Mouse (Mus musculus) bone marrow, adult 2 months (tissue): Measurements from ENCODE around the gene Atp13a1. TPM values are rescaled to one million over a fixed set of nuclear protein-coding genes. Genes with fewer than 3 reads are reported as not detected.

ENCODE experiments used
- H3K27ac ChIP-seq: fragments of 200-500 bp; 2 replicates; pipeline ENCODE4 v1.5.1; 2012; ENCODE audit warnings: low read depth, mild to moderate bottlenecking, control low read depth, inconsistent platforms, low read length; ENCODE audit not compliant: control insufficient read depth, poor library complexity, insufficient read depth
- H3K4me1 ChIP-seq: fragments of 200-500 bp; 2 replicates; pipeline ENCODE4 v1.6.1; 2011; ENCODE audit warnings: low read length; ENCODE audit not compliant: control insufficient read depth, insufficient read depth
- H3K4me3 ChIP-seq: fragments of 200-500 bp; replicated peaks from 2 replicates; pipeline ENCODE3; 2011; ENCODE audit warnings: mild to moderate bottlenecking, low read depth, low read length, control low read depth; ENCODE audit not compliant: control insufficient read depth
- CTCF ChIP-seq: fragments of 200-500 bp; IDR thresholded peaks from 2 replicates; pipeline ENCODE4 v1.5.1; 2011; ENCODE audit warnings: low read length, control low read depth; ENCODE audit not compliant: control insufficient read depth, insufficient read depth
- POLR2A ChIP-seq: fragments of 200-500 bp; IDR thresholded peaks from 2 replicates; pipeline ENCODE4 v1.6.1; 2011; ENCODE audit warnings: low read depth, mild to moderate bottlenecking, control low read depth, low read length, borderline replicate concordance; ENCODE audit not compliant: control insufficient read depth
- WGBS: fragments of 180-500 bp; shearing (Covaris S2); methylation state at CpG from one replicate; pipeline ENCODE4 v1.1.7; 2018; 5-methylcytosine and 5-hydroxymethylcytosine counted together
- polyA plus RNA-seq: library from polyadenylated mRNA; stranded (reverse); fragments of >200 nt; gene quantifications from 2 replicates; pipeline ENCODE4 v1.2.4, GENCODE M21; 2011; ENCODE audit warnings: low replicate concordance; ENCODE audit not compliant: missing spikeins, insufficient read depth, insufficient read length

Gene Atp13a1
- polyA plus RNA-seq, result 22.2 and 44.4 TPM in 2 replicates

- Histone ChIP-seq H3K27ac (peak within 1 kb of the TSS; percentile 89), H3K4me3 (peak within 1 kb of the TSS; percentile 83), H3K4me1 (no peaks in the 10 kb centered on the region; the same call in 1 of the 2 replicates)
- under 1% methylated on average over 38 of the region's 38 CpGs for WGBS
- peak; percentile 86; the same call in 1 of the 2 replicates for TF ChIP-seq POLR2A
- TF ChIP-seq CTCF, result no peak
These were observed at the start of gene Atp13a1, which contains the start of gene Zfp866 for GRCm38 (mm10) chr8:69790773-69791367. Gene Atp13a1 (plus strand): TSS chr8:69791163. Gene Zfp866 (minus strand): TSS chr8:69791178.

GRCm38 (mm10) chr8:69741231-69741630 is 49.7 kb upstream of the Atp13a1 start:
- Histone ChIP-seq H3K4me1 (no peaks in the 10 kb centered on the region), H3K27ac (no peak overlapping the region), H3K4me3 (no peak overlapping the region)
- WGBS, result 76% methylated on average over 2 of the region's 2 CpGs
- TF ChIP-seq POLR2A (no peak), CTCF (no peak)

- Histone ChIP-seq H3K4me3 (peak within 1 kb of the TSS; percentile 98), H3K4me1 (no peaks in the 10 kb centered on the region; the same call in none of the 2 replicates), H3K27ac (peak within 1 kb of the TSS; percentile 100)
- WGBS, result 4% methylated on average over 48 of the region's 48 CpGs
- peak; percentile 96 for TF ChIP-seq POLR2A
- no peak for TF ChIP-seq CTCF
These were observed 41.2 kb upstream of the Atp13a1 start, which contains the start of gene Zfp963 for GRCm38 (mm10) chr8:69749544-69750454. Gene Zfp963 (minus strand): TSS chr8:69749970.

GRCm38 (mm10) chr8:69752437-69752836 is 38.5 kb upstream of the Atp13a1 start:
- Histone ChIP-seq H3K4me1 (no peaks in the 10 kb centered on the region; the same call in none of the 2 replicates), H3K4me3 (no peak overlapping the region), H3K27ac (no peak overlapping the region)
- no peak for TF ChIP-seq POLR2A
- no peak for TF ChIP-seq CTCF
- 63% methylated on average over 2 of the region's 2 CpGs for WGBS

GRCm38 (mm10) chr8:69758316-69758715 is 32.6 kb upstream of the Atp13a1 start:
- no peak for TF ChIP-seq POLR2A
- no peak for TF ChIP-seq CTCF
- H3K4me1 ChIP-seq, result no peaks in the 10 kb centered on the region
- no peak overlapping the region for H3K4me3 ChIP-seq
- no peak overlapping the region for H3K27ac ChIP-seq
- 83% methylated on average over 5 of the region's 5 CpGs for whole genome bisulfite sequencing

- TF ChIP-seq POLR2A, result no peak
- TF ChIP-seq CTCF, result no peak
- Histone ChIP-seq H3K27ac (no peak overlapping the region), H3K4me1 (no peaks in the 10 kb centered on the region), H3K4me3 (no peak overlapping the region)
- WGBS, result 92% methylated on average over 4 of the region's 4 CpGs
These were observed 29.0 kb upstream of the Atp13a1 start for GRCm38 (mm10) chr8:69761814-69762445.

- H3K4me1 ChIP-seq, result peaks cover 1% of the 10 kb centered on the region; the same call in 1 of the 2 replicates
- 89% methylated on average over 9 of the region's 9 CpGs for WGBS
- H3K4me3 ChIP-seq, result no peak overlapping the region
- no peak for TF ChIP-seq CTCF
- TF ChIP-seq POLR2A, result no peak
- no peak overlapping the region for H3K27ac ChIP-seq
These were observed 19.7 kb upstream of the Atp13a1 start for GRCm38 (mm10) chr8:69771221-69771620.

GRCm38 (mm10) chr8:69772106-69772505 is 18.9 kb upstream of the Atp13a1 start:
- H3K4me3 ChIP-seq, result no peak overlapping the region
- H3K4me1 ChIP-seq, result peaks cover 1% of the 10 kb centered on the region; the same call in 1 of the 2 replicates
- WGBS, result 91% methylated on average over 2 of the region's 2 CpGs
- TF ChIP-seq POLR2A (no peak), CTCF (no peak)
- H3K27ac ChIP-seq, result no peak overlapping the region
